Mouse (Mus musculus) forebrain, embryonic 15.5 days (tissue): ENCODE measurements at regions not wholly inside any gene's neighbourhood (a gene's known extent, or its start where the extent isn't known, plus 50 kb on each side); places are given as distances from the start of the nearest gene placed in this dataset.

ENCODE experiments used
- ATAC-seq: fragments of 200-750 bp; cut with Nextera tagmentation; replicated peaks from 2 replicates; pipeline ENCODE4 v1.8.0; 2017; ENCODE audit warnings: mild to moderate bottlenecking, moderate TSS enrichment, moderate library complexity
- H3K27ac ChIP-seq: fragments of 300-500 bp; sonication (generic); replicated peaks from 2 replicates; pipeline ENCODE4 v1.5.1; 2015; ENCODE audit warnings: mild to moderate bottlenecking, inconsistent platforms
- H3K27me3 ChIP-seq: fragments of 300-500 bp; sonication (generic); 2 replicates; pipeline ENCODE4 v1.6.1; 2015; ENCODE audit warnings: inconsistent platforms
- H3K36me3 ChIP-seq: fragments of 300-500 bp; sonication (generic); 2 replicates; pipeline ENCODE4 v1.6.1; 2015; ENCODE audit warnings: mild to moderate bottlenecking, inconsistent platforms
- H3K4me1 ChIP-seq: fragments of 300-500 bp; sonication (generic); 2 replicates; pipeline ENCODE4 v1.6.1; 2015; ENCODE audit warnings: inconsistent platforms
- H3K4me2 ChIP-seq: fragments of 300-500 bp; sonication (generic); replicated peaks from 2 replicates; pipeline ENCODE4 v1.6.1; 2015; ENCODE audit warnings: mild to moderate bottlenecking, inconsistent platforms
- H3K4me3 ChIP-seq: fragments of 300-500 bp; sonication (generic); 2 replicates; pipeline ENCODE4 v1.5.1; 2015; ENCODE audit warnings: mild to moderate bottlenecking, inconsistent platforms
- H3K9ac ChIP-seq: fragments of 300-500 bp; sonication (generic); replicated peaks from 2 replicates; pipeline ENCODE4 v1.6.1; 2015; ENCODE audit warnings: mild to moderate bottlenecking, inconsistent platforms
- H3K9me3 ChIP-seq: fragments of 300-500 bp; sonication (generic); 2 replicates; pipeline ENCODE4 v1.6.1; 2016; ENCODE audit warnings: inconsistent platforms
- WGBS: fragments of 180-500 bp; shearing (Covaris S2); methylation state at CpG from one replicate; pipeline ENCODE4 v1.1.7; 2015; ENCODE audit warnings: mixed read lengths; 5-methylcytosine and 5-hydroxymethylcytosine counted together

DNA sequence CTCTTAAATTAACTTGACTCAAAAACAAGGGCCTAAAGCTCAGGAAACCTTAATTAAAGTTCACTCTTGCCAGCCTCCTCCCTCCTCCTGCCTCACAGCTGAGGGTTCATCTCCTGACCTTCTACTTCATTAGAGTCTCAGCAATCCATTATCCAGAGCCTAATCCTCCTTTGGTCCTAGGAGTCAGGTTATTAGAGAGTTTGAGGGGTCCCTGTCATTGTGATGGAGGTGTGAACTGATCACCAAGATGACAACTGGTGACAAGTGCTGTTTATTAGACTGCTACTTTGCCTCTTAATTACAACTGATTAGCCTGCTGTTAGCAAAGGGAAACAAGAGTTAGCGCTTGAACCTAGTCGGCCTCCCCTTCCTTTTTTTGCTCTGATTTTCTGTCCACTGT lies 481.1 kb downstream of the Ofcc1 start:
- Histone ChIP-seq H3K36me3 (no peaks in the 10 kb centered on the region), H3K4me2 (no peak overlapping the region), H3K27ac (no peak overlapping the region), H3K9me3 (no peaks in the 10 kb centered on the region), H3K9ac (no peak overlapping the region), H3K27me3 (no peaks in the 10 kb centered on the region), H3K4me3 (no peak overlapping the region), H3K4me1 (peaks cover 13% of the 10 kb centered on the region)
- ATAC-seq = no peak
- WGBS = 17% methylated on average over 2 of the region's 2 CpGs

GRCm38 (mm10) chr13:39877361-39878141 lies 483.7 kb downstream of the Ofcc1 start:
- no peak overlapping the region for H3K9ac ChIP-seq
- peak overlapping the region; percentile 8 for H3K4me3 ChIP-seq
- no peaks in the 10 kb centered on the region for H3K27me3 ChIP-seq
- no peaks in the 10 kb centered on the region for H3K9me3 ChIP-seq
- H3K4me1 ChIP-seq = peaks cover 13% of the 10 kb centered on the region
- H3K36me3 ChIP-seq = no peaks in the 10 kb centered on the region
- peak overlapping the region; percentile 32 for H3K4me2 ChIP-seq
- 1% methylated on average over 16 of the region's 16 CpGs for WGBS
- H3K27ac ChIP-seq = no peak overlapping the region
- ATAC-seq = peak; percentile 79

- ATAC-seq = no peak
- Histone ChIP-seq H3K27me3 (no peaks in the 10 kb centered on the region), H3K9me3 (no peaks in the 10 kb centered on the region), H3K36me3 (no peaks in the 10 kb centered on the region), H3K27ac (no peak overlapping the region), H3K4me2 (no peak overlapping the region), H3K4me1 (no peaks in the 10 kb centered on the region), H3K9ac (no peak overlapping the region), H3K4me3 (no peak overlapping the region)
- WGBS = 82% methylated on average over 6 of the region's 6 CpGs
These were observed 508.9 kb downstream of the Ofcc1 start for GRCm38 (mm10) chr13:39852257-39852800.

GRCm38 (mm10) chr13:39849391-39849790 lies 511.9 kb downstream of the Ofcc1 start:
- Histone ChIP-seq H3K9ac (no peak overlapping the region), H3K4me3 (no peak overlapping the region), H3K36me3 (no peaks in the 10 kb centered on the region), H3K27me3 (no peaks in the 10 kb centered on the region), H3K27ac (no peak overlapping the region), H3K9me3 (no peaks in the 10 kb centered on the region), H3K4me2 (no peak overlapping the region), H3K4me1 (no peaks in the 10 kb centered on the region)
- no peak for ATAC-seq
- WGBS = 86% methylated on average over 1 of the region's 1 CpGs

- ATAC-seq = no peak
- H3K27me3 ChIP-seq = no peaks in the 10 kb centered on the region
- H3K9ac ChIP-seq = no peak overlapping the region
- no peak overlapping the region for H3K4me3 ChIP-seq
- WGBS = 56% methylated on average over 5 of the region's 5 CpGs
- peaks cover 18% of the 10 kb centered on the region for H3K4me1 ChIP-seq
- H3K27ac ChIP-seq = no peak overlapping the region
- no peaks in the 10 kb centered on the region for H3K36me3 ChIP-seq
- H3K4me2 ChIP-seq = no peak overlapping the region
- no peaks in the 10 kb centered on the region for H3K9me3 ChIP-seq
These were observed 525.1 kb downstream of the Ofcc1 start for GRCm38 (mm10) chr13:39836053-39836584.

DNA sequence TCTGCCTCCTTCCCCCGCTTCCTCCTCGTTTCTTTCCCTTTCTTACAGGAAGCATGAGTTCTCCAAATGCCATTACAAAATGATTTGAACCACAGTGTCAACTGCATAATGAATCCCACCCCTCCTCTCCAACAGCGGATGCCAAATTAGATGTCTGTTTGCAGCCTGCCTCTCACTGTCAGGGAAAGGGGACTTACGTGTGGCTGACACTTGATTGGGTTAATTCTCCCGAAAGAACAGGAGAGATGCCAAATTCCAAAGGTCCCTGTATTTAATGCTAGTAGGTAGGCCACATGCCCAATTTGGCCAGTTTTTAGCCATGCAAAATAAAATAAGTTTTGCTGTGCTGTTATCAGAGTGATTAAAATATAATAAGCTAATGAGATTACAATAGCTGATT lies 525.9 kb downstream of the Ofcc1 start:
- ATAC-seq = peak; percentile 69; the same call in 1 of the 2 replicates
- no peak overlapping the region for H3K9ac ChIP-seq
- H3K27me3 ChIP-seq = no peaks in the 10 kb centered on the region
- no peak overlapping the region for H3K27ac ChIP-seq
- 6% methylated on average over 5 of the region's 5 CpGs for WGBS
- peak overlapping the region; percentile 24 for H3K4me2 ChIP-seq
- peaks cover 18% of the 10 kb centered on the region for H3K4me1 ChIP-seq
- H3K4me3 ChIP-seq = no peak overlapping the region
- H3K9me3 ChIP-seq = no peaks in the 10 kb centered on the region
- no peaks in the 10 kb centered on the region for H3K36me3 ChIP-seq

GRCm38 (mm10) chr13:39834521-39835245 lies 526.6 kb downstream of the Ofcc1 start:
- ATAC-seq = peak; percentile 74
- H3K27ac ChIP-seq = no peak overlapping the region
- no peaks in the 10 kb centered on the region for H3K27me3 ChIP-seq
- WGBS = 20% methylated on average over 9 of the region's 9 CpGs
- H3K9me3 ChIP-seq = no peaks in the 10 kb centered on the region
- H3K4me3 ChIP-seq = no peak overlapping the region
- no peak overlapping the region for H3K9ac ChIP-seq
- peak overlapping the region; percentile 24 for H3K4me2 ChIP-seq
- H3K4me1 ChIP-seq = peaks cover 18% of the 10 kb centered on the region
- H3K36me3 ChIP-seq = no peaks in the 10 kb centered on the region

GRCm38 (mm10) chr13:39823965-39824555 lies 537.2 kb downstream of the Ofcc1 start:
- H3K36me3 ChIP-seq = no peaks in the 10 kb centered on the region
- H3K27me3 ChIP-seq = no peaks in the 10 kb centered on the region
- H3K4me3 ChIP-seq = peak overlapping the region; percentile 42
- H3K27ac ChIP-seq = peak overlapping the region; percentile 62
- ATAC-seq = peak; percentile 81
- WGBS = under 1% methylated on average over 20 of the region's 20 CpGs
- peak overlapping the region; percentile 79 for H3K4me2 ChIP-seq
- H3K9ac ChIP-seq = peak overlapping the region; percentile 51
- H3K4me1 ChIP-seq = peaks cover 16% of the 10 kb centered on the region
- H3K9me3 ChIP-seq = no peaks in the 10 kb centered on the region

DNA sequence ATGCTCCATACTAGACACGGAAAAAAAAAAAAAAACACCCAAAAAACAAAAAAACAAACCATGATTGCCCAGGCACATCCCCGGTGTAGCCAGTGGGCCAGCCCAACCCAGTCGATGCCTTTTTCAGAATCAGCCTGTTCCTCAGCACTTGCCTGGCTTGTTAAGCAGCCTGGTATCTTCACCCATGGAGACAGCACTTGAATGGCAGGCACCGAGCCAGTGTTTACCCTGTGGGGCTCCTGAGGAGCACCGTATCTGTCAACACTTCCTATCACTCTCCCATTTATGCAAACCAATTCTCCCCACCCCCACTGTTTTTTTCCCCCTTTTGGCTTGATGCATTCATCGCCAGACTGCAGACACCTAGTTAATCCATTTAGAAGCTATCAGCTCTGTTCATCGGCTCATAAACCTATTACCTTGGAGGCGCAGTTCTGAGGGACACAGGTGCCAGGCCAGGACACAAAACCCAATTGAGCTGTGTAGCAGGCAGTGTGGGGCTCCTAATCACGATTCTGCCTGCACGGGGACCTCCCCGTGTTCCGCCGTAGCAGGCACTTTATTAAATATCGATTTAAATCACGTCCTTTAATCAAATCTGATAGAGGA lies 537.8 kb downstream of the Ofcc1 start:
- Histone ChIP-seq H3K9me3 (no peaks in the 10 kb centered on the region), H3K4me3 (peak overlapping the region; percentile 42), H3K36me3 (no peaks in the 10 kb centered on the region), H3K9ac (peak overlapping the region; percentile 51), H3K27me3 (no peaks in the 10 kb centered on the region), H3K4me1 (peaks cover 16% of the 10 kb centered on the region), H3K4me2 (peak overlapping the region; percentile 79), H3K27ac (peak overlapping the region; percentile 62)
- ATAC-seq = peak; percentile 89
- 9% methylated on average over 15 of the region's 15 CpGs for WGBS

GRCm38 (mm10) chr13:39774554-39774953 lies 586.7 kb downstream of the Ofcc1 start:
- 44% methylated on average over 5 of the region's 5 CpGs for WGBS
- no peaks in the 10 kb centered on the region for H3K36me3 ChIP-seq
- peak overlapping the region; percentile 19; the same call in 1 of the 2 replicates for H3K4me2 ChIP-seq

GRCm38 (mm10) chr13:39774111-39774510 lies 587.1 kb downstream of the Ofcc1 start:
- Histone ChIP-seq H3K4me3 (no peak overlapping the region), H3K9ac (no peak overlapping the region), H3K4me1 (no peaks in the 10 kb centered on the region), H3K4me2 (peak overlapping the region; percentile 19; the same call in 1 of the 2 replicates), H3K27me3 (no peaks in the 10 kb centered on the region), H3K36me3 (no peaks in the 10 kb centered on the region), H3K27ac (no peak overlapping the region), H3K9me3 (no peaks in the 10 kb centered on the region)
- 41% methylated on average over 8 of the region's 8 CpGs for WGBS
- peak; percentile 81 for ATAC-seq

More at GRCm38 (mm10) chr13:39774554-39774953, 586.7 kb downstream of the Ofcc1 start:
- ATAC-seq = no peak
- H3K27ac ChIP-seq = no peak overlapping the region
- H3K4me3 ChIP-seq = no peak overlapping the region
- no peaks in the 10 kb centered on the region for H3K9me3 ChIP-seq
- H3K27me3 ChIP-seq = no peaks in the 10 kb centered on the region
- no peak overlapping the region for H3K9ac ChIP-seq
- no peaks in the 10 kb centered on the region for H3K4me1 ChIP-seq
